Mouse (Mus musculus): ENCODE data around the gene Sars.

The Sars gene

DNA sequence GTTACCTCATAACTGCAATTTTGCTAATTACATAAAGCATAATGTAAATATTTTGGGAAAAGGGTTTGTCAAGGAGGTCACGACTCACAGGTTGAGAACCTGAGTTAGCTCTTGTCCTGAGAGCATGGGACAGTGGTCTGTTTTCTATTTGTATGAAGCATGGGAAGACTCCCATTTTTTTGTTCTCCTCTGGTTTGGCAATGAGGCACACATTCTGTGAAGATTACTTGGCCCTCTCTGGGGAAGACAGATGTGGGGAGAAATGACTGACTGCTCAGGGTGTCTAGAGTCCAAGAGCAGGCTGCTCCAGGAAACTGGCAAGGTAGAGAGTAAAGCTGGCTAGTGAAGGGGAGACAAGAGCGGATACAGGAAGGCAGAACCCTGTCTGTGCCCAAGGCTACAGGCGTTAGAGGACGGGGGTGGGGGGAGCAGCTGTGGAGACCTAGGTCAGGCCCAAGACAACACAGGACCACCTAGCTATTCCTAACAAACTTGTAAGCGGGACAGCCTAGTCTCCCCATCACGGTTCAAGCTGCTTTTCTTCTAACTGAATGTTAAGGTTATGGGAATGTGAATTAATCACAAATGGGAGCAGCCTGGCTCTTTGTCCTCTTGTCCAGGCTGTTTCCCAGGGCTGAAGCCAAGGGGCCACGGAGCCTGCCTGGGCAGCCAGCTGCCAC lies 19.9 kb downstream of the Sars start:
- no peak for DNase-seq (ENCODE audit: low spot score in 2 of 2)

GRCm38 (mm10) chr3:108423844-108424801 lies 20.9 kb downstream of the Sars start:
- no peak for DNase-seq (ENCODE audit: low spot score in 2 of 2)

- no peak for DNase-seq (ENCODE audit: low spot score in 2 of 2)
These were observed 22.0 kb downstream of the Sars start for GRCm38 (mm10) chr3:108423006-108423405.

DNA sequence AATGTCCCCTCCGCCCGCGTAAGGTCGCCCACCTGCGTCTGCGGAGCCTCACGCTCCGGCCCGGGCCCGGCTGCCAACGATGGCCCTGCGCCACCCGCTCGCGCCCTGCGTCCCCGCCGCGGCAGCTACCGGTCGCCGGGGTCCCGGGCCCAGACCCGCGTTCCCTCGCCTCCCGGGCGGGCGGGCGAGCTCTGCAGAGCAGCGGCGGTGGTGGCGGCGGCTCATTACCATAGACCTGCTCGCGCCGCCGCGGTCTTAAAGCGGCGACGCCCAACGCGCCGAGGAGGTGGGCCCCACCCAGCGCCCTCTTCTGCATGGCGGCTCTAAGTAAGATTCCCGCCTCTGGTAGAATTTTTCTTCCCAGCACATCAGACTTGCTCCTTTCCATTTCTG lies 29.2 kb downstream of the Sars start:
- peak in 1 of 2 experiments; percentile 55 for DNase-seq (ENCODE audit: low spot score in 2 of 2)

DNA sequence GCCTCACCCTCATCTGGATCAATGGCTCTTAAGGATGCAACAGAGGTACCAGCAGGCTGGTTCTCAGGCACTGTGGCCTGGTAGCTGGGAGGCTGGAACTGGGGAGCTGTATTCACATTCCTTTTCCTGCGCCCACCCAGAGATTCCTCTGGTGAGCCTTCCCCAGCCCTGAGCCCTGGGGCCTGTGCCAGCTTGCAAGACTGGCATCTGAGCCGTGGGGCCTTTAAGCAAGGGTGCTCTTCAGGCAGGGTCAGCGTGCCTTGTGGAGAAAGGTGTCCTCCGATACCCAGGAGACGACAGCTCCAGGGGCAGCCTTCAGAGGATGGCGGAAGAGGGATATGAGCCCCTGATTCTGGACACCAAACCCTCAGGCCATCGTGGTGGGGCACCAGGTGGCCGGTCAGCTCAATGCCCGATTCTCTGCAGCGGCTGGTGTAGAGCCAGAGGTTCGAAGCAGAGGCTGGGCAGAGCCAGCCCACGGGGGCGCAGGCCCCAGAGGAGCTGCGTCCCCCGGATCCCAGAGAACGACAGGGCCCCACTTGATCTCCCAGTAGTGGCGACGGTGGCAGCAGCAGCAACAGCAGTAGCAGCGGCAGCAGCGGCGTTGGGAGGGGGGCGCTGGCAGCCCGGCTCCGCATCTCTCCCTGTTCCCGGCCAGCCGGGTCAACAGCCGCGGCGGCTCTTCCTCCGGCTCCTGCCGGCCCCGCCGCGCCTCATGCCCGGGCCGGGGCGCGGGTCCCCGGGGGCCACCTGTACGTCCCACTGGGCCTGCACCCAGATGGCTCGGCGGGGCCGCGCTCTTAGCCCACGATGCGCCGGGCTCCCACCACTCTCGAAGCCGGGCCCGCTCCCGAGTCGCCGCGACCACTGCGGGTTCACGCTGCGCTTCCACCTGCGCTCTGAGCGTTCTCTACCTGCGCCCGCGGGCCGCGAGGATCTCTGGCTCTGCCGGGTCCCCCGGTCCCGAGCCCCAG lies 29.9 kb downstream of the Sars start, which contains the start of gene Celsr2:
Gene Celsr2 (minus strand): TSS at position 696 of the 974 bp plus-strand sequence.
- no peak for DNase-seq (ENCODE audit: low spot score in 2 of 2)

GRCm38 (mm10) chr3:108413634-108414360 lies 31.2 kb downstream of the Sars start:
- no peak for DNase-seq (ENCODE audit: low spot score in 2 of 2)

GRCm38 (mm10) chr3:108411754-108412121 lies 33.3 kb downstream of the Sars start:
- no peak for DNase-seq (ENCODE audit: low spot score in 2 of 2)

DNA sequence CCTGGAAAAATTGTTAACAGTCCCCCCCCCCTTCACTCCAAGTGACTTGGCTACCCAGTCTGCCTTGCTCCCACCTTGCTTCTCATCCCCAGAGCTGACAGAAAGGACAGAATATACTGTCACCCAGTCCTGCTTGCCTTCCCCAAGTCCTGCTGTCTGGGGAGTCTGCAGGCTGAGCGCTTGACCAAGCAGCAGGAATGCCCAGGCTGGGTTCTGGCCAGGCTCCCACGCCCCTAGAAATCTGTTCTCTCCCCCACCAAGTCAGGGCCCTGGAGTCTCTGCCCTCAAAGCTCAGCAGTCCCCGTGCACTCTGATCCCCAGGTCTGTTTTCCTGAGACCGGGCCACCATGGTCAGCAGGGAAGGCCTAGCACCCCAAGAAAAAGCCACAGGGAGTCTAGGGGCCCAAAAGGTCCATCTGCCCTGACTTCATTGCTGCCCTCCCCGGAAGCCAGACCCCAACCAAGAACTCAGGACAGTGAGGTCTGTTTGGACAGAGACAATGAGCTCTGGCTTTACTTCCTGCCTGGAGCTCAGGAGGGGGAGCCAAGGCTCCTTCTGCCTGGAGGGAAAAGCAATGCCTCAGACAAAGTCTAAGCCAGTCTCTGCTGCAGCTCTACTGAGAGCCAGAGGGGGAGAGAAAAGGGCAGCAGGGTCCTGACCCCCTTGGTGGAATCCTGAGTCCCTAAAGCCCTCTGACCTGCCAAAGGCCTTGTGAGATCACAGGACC lies 33.8 kb downstream of the Sars start:
- DNase-seq (ENCODE audit: low spot score in 2 of 2): no peak

- no peak for DNase-seq (ENCODE audit: low spot score in 2 of 2)
These were observed 34.7 kb downstream of the Sars start for GRCm38 (mm10) chr3:108410359-108410714.

DNA sequence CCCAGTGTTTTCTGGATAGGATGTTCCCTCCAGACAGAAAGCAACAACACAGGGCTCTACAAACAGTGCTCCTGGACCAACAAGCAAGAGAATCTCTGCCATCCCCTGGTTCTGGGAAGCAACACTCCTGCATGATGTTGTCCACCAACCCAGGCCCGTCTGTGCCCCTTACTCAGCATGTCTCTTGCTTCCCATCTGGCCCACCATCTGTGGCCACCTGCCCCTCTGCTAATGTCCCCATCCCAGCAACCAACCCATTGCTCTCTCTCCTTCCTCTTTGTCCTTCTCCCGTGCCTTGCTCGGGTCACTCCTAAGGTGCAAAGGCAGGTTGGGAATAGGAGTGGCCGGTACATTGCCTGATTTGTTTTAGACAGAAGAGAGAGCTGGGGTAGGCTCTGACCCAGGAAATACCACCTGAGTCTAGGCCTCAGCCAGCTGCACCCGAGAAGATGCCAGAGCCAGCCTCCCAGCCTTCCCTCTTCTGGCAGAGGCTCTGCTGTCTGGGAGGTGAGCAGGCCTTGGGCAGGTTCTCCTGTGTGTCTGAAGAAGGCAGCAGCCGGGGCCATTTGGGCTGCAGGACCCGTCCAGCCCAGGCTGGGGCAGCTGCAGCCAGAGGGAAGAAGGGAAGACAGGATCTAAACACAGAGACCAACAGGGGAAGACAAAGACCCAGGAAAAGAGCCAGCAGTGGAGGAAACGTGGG lies 35.2 kb downstream of the Sars start:
- no peak for DNase-seq (ENCODE audit: low spot score in 2 of 2)

- no peak for DNase-seq (ENCODE audit: low spot score in 2 of 2)
These were observed 36.4 kb downstream of the Sars start for GRCm38 (mm10) chr3:108408517-108409008.

DNA sequence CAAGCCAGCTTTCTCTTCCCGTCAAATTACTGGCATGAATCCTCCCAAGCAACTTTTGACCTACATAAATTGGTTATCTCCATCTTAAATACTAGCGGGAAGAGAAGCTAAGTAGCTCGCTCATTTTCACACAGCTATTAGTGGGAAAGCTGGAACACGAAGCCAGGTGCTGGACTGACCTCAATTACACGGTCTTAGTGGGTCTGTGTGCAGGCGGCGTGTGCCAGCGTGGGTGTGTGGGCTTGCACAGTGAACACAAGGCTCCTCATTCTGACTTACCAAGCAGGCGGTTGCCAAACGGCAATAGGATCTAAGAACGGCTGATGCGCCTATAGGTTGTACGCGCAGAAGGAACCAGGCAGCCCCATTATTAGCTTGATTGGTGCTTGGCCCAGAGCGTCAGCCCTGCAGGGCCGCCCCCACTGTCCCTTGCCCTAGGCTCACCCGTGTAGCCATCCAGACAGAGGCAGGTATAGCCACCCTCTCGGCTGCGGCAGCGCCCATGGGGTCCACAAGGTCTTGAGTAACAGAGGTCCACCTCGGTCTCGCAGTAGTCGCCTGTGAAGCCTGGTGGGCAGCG lies 38.6 kb downstream of the Sars start:
- no peak for DNase-seq (ENCODE audit: low spot score in 2 of 2)

DNA sequence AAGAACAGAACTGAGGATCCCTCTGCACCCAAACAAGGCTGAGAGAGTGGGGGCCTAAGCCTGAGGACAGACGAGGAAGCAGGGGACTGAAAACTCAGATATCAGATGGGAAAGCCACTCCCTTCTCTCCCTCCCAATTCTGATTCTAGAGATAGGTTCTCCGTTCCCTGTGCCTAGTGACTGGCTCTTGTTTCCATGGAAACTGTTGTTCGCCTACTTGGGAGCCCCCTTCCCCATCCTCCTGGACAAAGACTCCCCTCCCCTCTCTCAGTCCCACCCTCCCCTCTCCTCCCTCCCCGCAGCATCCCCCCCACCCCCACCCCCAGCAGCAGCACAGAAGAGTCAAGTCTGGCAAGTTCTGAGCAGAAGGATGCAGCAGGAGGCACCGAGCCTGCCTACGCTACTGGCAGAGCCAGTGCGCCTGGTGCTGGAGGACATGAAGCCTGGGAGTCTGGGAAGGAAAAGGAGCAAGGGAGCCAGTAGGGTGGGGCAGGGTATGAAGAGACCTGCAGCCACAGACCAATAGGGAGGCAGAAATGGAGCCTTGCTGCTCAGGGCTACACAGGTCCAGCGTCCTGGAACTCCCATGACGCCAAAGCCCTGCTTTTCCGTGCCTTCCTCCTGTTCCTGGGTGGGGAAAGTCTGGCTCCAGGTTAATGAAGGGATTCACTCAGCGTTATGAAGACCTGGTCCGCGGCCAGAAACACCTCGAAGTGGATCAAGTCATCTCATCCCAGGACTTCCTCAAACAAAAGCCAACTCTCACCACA lies 39.3 kb downstream of the Sars start:
- DNase-seq (ENCODE audit: low spot score in 2 of 2): no peak

DNA sequence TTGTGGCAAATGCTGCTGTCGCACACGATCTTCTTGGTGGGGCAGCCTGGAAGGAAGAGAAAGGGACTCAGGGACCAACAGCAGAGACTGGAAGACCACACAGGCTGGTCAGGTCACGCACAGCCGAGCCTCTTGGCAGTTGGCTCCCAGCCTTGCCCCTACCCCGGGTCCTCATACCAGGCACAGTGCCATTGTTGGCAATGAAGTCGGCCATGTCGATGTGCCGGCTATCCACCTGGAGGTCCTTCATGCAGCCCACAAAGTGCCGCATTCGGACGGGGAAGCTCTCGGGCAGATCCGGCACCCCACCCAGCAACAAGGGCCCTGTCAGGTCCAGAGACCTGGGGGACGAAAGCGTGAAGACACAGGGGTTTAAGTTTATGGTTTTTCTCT lies 42.5 kb downstream of the Sars start:
- no peak for DNase-seq (ENCODE audit: low spot score in 2 of 2)

DNA sequence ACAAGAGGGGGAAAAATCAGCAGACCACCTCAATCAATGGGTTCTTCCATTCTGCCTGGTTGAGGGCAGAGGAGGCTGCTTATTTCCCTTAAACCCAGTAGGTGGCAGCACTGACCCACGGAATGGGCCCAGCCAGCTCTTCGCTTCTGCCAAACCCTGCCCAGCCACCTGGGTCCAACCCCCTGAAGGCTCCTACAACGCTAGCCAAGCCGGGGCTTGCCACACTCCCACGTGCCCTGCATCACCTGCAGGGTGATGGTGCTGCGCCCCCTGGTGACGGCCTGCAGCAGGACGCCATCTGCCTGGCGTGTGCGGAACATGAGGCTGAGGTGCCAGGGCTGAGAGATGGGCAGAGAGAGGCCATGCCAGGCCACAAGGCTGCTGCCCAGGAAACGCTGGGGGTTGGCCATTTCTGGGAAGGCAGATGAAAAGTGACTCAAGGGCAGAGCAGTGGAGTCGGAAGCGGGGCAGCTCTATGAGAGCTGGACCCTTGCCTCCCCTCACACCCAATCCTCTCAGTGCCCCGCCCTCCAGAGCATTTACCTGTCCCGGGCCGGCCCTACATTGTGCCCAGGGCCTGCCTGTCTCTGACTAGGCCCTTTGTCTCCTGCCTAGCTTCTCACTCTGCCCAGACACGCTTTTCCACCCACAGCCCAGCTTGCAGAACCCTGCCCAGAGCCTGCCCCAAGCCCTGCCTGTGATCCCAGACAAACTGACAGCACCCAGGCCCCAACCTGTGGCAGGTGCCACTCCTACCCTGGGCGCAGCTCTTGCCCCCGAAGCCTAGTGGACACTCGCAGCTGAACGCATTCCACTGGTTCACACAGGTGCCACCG lies 43.1 kb downstream of the Sars start:
- DNase-seq (ENCODE audit: low spot score in 2 of 2): peak; percentile 83 to 94

DNA sequence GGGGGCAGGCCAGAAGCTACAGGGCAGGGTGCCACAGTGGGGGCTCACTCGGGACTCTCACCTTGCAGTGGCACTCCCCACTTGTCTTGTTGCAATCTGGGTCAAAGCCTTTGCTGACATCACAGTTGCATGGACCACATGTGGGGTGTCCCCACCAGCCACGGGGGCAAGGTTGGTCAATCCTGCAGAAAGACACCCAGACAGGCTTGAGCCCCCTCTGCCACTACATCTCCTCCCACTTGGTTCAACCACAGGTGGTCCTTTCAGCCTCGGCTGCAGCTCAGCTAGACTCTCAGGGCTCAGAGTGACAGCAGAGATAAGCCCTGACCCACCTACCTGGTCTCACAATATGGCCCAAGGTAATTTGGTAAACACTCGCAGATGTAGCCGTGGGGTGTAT lies 44.6 kb downstream of the Sars start:
- DNase-seq (ENCODE audit: low spot score in 2 of 2): no peak

DNA sequence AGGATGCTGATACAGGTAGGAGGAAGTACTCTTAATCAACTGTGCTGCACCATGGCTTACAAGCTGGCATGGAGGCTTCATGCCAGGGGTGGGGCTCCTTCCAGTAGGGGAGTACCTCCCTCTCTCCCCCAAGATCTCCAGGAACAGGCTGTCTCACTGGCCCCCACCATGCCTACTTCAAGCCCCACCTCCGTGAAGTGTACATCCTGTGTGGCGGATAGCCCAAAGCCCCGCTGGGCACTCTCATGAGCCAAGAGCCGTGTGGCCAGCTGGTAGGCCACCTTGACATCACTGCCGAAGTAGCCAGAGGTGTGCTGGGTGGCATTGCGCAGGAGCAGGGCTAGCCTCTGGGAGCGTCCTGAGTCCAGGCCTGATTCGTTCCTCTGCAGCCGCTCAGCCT lies 46.7 kb downstream of the Sars start:
- DNase-seq (ENCODE audit: low spot score in 2 of 2): no peak

DNA sequence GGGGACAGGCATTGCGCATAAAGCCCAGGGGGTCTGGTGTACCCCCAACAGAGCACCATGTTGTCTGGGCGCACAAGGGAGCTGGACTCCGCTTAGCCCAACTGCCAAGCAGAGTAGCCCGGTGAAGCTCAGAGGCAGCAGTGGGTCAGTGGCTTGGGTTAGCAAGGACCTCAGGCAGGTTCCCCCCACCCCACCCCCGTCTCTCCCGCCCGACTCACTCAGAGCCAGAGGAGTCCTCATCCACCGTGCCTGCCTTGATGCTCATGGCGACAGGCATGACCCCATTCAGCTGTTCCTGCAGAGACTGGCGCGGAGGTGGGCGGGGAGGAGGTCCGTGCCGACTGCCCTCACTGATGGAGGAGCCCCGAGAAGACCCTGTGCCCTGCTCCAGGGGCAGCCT lies 52.2 kb downstream of the Sars start:
- DNase-seq (ENCODE audit: low spot score in 2 of 2): no peak

Data from natural killer cell, adult 2 months (primary cell).